Mouse (Mus musculus): ENCODE data around the gene D630039A03Rik. TPM values are rescaled to one million over a fixed set of nuclear protein-coding genes. Genes with fewer than 3 reads are reported as not detected.

D630039A03Rik gene
- polyA plus RNA-seq, 1 experiment from 2014 or later = 0.05 TPM

Other genes with a start within 250 kb of the D630039A03Rik start
- gene Akap2, start 198.6 kb downstream of the D630039A03Rik start, polyA plus RNA-seq (2015; fragmentation: Nextera tagmentation; extraction: Ambion mirVana) = 9.8 and 10.2 TPM in 2 replicates
- gene Txn1, start 40.1 kb upstream of the D630039A03Rik start, polyA plus RNA-seq (2015; fragmentation: Nextera tagmentation; extraction: Ambion mirVana) = 255 and 270 TPM in 2 replicates
- gene Txndc8, start 92.8 kb upstream of the D630039A03Rik start, polyA plus RNA-seq (2015; fragmentation: Nextera tagmentation; extraction: Ambion mirVana) = not detected in 2 replicates

Measured in midbrain, embryonic 15.5 days (tissue).